Mouse (Mus musculus) Muller cell, postnatal 12 days (primary cell): Measurements from ENCODE around the gene Mfsd13b.
"Not testable (repeated sequence)": the region's sequence is repeated elsewhere in the genome, so short reads cannot be mapped to it uniquely, and the experiment has no call there.

Source experiments
- DNase-seq: peaks from one replicate; pipeline ENCODE4 v3.0.0-alpha.2; 2015; ENCODE audit errors: inconsistent ontology term

The Mfsd13b gene

DNA sequence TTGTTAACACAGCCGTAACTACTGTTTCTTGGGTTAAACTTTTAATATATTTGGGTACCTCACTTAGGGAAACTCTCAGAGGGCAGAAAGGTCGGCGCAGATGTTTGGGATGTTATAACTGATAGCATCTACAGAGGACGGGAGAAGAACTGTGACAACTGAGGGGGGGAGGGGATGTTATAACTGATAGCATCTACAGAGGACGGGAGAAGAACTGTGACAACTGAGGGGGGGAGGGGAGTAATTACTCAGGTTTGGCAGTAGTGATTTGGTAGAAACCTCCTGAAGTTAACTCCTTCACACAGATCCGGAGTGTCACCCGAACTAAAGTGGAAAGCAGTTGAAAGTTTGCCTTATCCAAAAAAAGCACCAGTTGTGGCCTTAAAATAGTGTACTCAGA is 659 bp downstream of the Mfsd13b start:
- DNase-seq = no peak

DNA sequence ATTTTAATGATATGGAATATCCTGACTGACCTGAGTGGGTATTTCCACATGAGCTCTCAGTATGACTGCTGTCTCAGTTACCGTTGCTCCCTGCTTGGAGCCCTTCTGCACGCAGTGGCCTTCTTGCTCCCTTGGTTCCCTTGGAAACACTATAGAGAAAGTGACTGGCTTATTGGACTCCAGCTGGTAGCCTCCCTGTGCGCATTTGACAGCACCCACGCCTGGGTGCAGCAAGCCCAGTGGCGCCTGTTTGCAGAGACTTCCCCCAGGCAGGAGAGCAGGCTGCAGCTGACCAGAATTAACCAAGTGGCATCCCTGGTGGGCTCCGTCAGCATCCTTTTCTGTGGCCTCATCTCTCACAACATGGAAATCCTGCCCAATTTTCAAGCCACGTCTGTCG is 8.9 kb downstream of the Mfsd13b start:
- no peak for DNase-seq

DNA sequence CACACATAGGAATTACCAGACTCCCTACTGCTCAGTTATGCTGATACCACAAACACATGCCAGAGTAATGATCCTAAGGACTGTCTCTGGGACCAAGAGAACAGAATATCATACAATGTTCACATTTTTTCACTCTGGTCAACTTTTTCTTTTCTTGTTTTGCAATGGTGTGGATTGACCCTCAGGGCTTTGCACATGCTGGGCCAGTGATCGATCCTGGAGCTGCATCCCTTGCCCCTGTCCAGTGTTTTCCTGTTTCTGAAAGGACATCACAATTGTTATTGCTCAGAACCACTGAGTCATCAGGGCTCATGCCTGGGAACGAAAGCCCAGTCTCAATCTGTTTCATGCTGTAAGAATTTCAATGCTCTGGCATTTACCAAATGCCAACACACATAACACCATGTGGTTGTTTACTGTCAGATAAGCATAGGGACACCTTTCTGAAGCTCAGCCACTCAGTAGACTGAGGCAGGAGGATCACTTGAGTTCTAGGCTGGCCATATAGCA is 16.8 kb downstream of the Mfsd13b start:
- DNase-seq = peak; percentile 86

GRCm38 (mm10) chr7:121000065-121000822 is 17.9 kb downstream of the Mfsd13b start:
- DNase-seq = no peak

GRCm38 (mm10) chr7:121001879-121002278 is 19.6 kb downstream of the Mfsd13b start:
- no peak for DNase-seq

GRCm38 (mm10) chr7:121002407-121002928 is 20.2 kb downstream of the Mfsd13b start:
- no peak for DNase-seq

DNA sequence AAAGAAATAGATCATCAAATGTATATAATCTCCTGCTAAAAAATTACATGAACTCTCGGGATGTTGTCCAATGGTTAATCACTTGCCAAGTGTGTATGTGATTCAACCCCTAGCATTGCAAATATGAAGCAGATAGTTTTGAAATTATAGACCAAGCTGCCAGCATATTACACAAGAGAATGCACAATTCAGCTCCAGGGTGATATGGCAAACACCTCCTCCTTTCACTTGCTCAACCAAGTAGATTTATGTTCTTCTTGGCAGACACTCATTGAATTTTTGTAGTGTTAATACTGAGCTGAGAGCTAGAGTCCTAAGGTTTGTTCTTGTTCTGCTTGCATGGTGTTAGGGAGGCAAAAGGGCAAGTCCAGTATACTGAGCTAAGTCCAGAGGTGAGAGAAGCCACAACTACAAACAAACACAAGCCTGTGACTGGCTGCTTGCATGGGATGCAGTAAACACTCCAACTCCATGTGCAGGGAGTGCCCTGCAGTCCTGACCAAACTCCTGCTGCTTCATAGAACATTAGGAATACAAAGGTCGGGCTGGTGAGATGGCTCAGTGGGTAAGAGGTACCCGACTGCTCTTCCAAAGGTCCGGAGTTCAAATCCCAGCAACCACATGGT is 21.6 kb downstream of the Mfsd13b start:
- no peak for DNase-seq

- no peak for DNase-seq
Measured at GRCm38 (mm10) chr7:121011794-121012689, 29.7 kb downstream of the Mfsd13b start.

DNA sequence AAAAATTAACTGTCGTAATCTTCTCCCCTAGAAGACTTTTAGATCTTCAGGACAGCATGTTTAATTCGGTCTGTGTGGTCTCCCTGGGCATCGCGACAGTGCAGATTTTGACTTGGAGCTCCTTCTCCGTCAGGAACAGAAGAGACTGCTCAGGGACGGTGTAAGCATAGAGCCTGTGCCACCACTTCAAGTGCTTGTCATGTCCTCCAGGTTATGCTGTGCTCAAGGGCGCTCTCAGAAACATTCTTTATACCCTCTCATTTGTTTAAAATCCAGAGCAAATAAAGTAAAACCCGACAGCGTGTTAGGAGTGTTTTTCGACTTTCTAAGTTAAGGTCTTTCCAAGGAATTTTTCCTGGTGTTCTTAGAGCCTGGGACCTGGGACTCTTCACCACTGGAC is 32.2 kb downstream of the Mfsd13b start:
- no peak for DNase-seq

DNA sequence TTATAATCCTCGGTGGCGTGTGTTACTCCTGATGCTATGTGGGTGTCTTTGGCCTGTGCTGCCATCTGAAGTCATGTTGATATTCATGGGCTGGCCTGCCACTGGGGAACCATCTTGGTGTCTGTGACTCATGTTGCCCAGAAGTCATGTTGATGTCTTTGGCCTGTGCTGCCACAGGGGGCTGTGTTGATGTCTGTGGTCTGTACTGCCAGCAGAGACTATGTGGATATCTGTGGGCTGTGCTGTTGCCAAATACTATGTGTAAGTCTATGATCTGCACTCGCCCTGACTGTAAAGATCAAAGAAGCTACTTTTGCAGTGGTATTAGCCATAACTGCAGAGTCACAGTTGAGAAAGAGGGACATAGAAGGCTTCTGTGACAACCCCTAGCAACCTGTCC is 36.5 kb downstream of the Mfsd13b start:
- no peak for DNase-seq

DNA sequence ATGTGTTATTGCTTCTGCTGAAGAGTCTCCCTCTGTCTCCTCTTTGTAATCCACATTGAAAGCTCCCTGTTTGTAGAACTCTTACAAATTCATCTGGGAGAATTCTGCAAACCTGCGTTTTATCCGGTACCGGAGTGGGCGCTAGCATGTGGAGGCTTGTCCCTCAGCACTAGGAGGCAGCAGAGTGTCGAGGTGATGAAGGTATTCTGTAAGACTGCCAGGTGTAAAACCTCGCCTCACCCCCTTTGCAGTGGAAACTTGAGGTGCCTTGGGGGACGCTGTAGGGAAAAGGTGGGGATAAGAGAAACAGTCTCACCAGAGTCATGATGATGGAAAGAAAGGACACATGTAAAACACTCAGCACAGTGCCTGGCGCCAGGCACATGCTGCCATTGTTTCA is 38.0 kb downstream of the Mfsd13b start:
- no peak for DNase-seq

- DNase-seq = no peak
Measured at GRCm38 (mm10) chr7:121025221-121026008, 43.1 kb downstream of the Mfsd13b start.

DNA sequence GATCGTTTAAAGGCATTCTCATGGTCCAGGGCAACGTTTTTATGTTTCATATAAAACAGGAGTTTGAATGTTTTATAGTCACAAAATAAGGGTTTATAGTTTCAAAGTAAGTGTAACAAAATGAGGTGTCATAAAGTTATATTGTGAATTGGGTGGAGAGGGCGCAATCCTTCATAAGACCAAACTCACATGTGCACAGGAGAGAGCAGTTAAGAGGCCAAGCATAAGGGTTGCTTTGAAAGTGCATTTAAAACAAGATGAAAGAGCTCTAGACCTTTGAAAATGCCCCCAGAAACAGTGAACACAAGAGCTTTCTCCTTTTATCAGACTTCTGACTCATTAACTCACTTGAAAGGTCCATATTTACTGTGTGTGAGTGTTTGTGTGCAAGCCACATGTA is 44.0 kb downstream of the Mfsd13b start:
- DNase-seq = no peak

DNA sequence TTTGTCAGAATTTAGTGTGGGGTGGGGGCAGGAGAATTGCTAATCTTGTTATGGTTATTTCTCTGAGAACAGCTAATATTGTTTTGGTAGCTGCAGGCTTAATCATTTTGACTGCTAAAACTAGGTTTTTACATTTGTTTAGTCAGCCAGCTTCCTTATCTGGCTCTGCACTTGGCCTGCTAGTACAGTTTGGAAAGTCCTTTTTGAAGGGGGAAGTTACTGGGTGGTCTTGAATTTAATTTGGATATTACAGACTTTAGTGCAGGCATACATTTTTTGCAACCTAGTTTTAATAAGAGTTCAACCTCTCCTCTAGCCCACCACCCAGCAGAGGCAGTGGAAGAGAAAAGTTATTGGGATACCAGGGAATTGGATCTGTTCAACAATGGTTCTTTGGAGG is 47.6 kb downstream of the Mfsd13b start:
- not testable (repeated sequence) for DNase-seq

- DNase-seq = peak; percentile 99
Measured at GRCm38 (mm10) chr7:121033856-121034652, 51.7 kb downstream of the Mfsd13b start, which contains the start of gene Mettl9. Gene Mettl9, plus strand, starts transcription at chr7:121034445.

- no peak for DNase-seq
Measured at GRCm38 (mm10) chr7:121034701-121035141, 52.4 kb downstream of the Mfsd13b start.

- peak; percentile 76 for DNase-seq
Measured at GRCm38 (mm10) chr7:121035161-121035721, 52.9 kb downstream of the Mfsd13b start.

DNA sequence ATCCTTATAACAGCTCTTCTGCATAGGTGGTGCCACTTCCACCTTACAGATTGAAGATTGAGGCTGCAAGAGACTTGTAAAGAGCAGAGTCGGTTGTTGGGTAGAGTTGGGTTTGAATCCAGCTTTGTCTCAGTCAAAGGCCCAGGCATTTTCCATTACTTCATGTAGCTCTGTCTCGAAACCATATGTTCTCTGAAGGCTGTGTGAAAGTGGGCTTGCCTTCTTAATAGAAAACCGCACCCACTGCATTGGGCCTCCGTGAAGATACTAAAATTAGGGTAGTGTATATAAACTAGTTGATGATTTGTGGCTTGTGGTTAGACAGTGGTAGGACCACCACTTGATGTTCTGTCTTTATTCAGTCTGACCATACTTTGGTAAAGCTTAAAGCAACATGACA is 58.3 kb downstream of the Mfsd13b start:
- no peak for DNase-seq

GRCm38 (mm10) chr7:121041989-121042388 is 59.7 kb downstream of the Mfsd13b start:
- DNase-seq = no peak

DNA sequence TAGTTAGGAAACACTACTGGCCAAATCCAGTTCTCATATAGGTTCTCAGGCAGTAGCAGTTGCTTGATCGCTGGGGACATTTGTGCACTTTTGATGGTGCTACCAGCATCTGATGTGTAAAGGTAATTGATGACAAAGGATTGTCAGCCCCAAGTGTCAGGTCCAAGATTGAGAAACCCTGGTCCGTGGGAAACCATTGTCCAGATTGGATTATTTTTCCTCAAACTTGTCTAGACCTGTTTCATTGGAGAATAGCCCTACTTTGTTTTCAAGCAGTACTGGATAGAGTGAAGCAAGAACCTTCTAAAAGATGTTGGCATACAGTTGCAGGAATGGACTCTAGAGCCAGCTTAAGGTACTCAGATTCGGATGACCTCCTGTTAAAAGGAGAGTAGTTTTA is 60.7 kb downstream of the Mfsd13b start:
- DNase-seq = no peak
